Mouse (Mus musculus) megakaryocyte-erythroid progenitor cell, adult 5-6 weeks (primary cell): Measurements from ENCODE around the gene Stil. TPM values are rescaled to one million over a fixed set of nuclear protein-coding genes. Genes with fewer than 3 reads are reported as not detected.

Source experiments
- ATAC-seq: replicated peaks from 2 replicates; pipeline ENCODE4 v1.8.0; 2016; ENCODE audit warnings: mild to moderate bottlenecking, inconsistent platforms; ENCODE audit not compliant: severe bottlenecking, poor library complexity, low FRiP score, low TSS enrichment
- total RNA-seq, 2 experiments: library from RNA; stranded (forward) in 1 of 2; stranded (reverse) in 1 of 2; fragments of 200-1000, 215-1000 nt in 1 of 2; fragments of >200 nt in 1 of 2; fragmentation: Nextera tagmentation in 1 of 2; gene quantifications; 2 replicates each; pipeline ENCODE4 v1.2.3; 2014 to 2017

The Stil gene
- total RNA-seq, 2 experiments from 2014 or later, result 15.6 to 22.9 TPM

- no peak for ATAC-seq
Measured at GRCm38 (mm10) chr4:115045621-115046020, 45.7 kb downstream of the Stil start.

DNA sequence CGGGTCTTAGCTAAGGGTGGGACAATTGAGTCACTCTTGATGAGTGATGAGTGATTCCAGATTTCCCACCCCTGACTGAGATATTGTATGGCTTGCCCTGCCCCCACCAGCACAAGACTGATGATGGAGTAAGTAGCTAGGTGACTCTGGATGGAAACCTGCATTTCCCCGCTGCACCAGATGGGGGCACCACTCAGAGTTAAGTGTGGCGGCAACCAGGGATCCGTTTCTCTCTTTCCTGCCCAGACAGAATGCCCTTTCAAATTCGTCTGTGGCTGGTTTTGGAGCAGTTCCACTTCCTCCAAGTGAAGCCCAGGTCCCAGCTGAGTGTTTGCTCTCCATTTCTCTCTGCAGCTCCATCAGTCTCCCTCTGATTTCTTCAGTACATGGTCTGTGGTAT, 47.8 kb downstream of the Stil start:
- peak; percentile 69 for ATAC-seq

DNA sequence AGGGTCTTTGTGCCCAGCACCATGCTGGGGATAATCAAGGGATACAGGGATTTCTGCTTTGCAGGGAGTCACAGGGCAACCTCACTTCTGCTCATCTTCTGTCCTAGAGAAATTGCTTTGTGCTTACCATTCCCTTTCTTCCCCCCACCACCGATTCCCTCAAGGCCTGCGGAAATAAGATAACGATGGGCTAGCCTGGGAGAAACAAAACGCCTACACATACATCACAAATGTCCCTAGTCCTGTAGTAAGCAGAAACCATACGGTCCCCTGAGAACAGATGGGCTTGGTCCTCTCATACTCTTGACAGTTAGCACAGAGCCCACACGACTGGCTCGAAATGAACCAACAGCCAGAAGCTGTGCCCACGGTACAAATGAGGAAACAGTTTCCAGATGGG, 48.2 kb downstream of the Stil start:
- ATAC-seq, result peak; percentile 74

DNA sequence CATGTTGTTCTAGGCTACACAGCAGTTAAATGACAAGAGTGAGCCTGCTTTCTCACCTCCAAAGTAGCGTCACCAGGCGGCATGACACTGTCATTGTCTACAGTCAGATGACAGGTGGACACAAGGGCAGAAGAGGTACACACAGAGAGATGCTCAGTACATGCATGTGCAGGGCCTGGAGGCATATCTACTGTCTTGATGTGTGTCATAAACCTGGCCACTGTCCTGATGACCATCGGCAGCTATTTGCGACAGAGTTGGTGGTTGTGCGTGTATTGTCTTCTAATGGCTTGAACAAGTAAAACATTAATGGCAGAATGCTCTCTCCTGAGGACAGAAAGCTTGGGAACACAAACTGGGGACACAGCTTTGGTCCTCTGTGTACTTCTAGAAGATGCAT, 51.3 kb downstream of the Stil start:
- ATAC-seq, result no peak

DNA sequence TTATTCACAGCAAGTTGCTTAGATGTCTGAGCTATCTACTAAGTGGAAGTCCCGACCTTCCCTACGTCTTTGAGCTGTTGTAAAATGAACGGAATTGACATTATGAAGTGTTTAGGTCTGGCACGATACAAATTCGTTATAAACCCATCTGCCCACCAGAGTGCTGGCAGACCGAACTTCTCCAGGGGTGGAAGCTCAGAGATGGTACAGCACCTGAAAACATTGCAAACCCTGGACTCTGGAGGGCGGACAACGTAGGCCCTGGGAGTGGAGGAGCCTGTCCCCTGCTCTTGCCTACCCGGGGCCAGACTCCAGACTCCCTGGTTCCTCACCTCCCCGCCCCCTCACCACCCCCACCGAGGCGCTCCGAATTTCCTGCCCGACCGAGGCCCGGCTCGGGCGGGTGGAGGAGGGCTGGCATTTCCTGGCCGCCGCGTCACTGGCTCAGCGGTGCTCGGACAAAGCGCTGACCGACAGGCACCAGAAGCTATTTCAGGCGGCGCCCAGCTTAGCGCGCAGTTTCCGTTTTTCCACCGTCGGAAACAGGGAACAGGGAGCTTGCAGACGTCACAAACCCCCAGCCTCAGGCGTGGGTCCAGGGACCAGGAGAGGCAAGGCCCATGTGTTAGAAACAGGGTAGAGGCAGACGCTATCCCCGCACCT, 52.5 kb downstream of the Stil start:
- peak; percentile 9; the same call in 1 of the 2 replicates for ATAC-seq

GRCm38 (mm10) chr4:115055044-115055443, 55.1 kb downstream of the Stil start:
- no peak for ATAC-seq

- ATAC-seq, result no peak
Measured at GRCm38 (mm10) chr4:115055691-115056090, 55.7 kb downstream of the Stil start.

GRCm38 (mm10) chr4:115056371-115056920, 56.5 kb downstream of the Stil start, which contains the start of gene Tal1:
Tal1 (plus strand) TSS chr4:115056426.
- peak; percentile 43 for ATAC-seq

DNA sequence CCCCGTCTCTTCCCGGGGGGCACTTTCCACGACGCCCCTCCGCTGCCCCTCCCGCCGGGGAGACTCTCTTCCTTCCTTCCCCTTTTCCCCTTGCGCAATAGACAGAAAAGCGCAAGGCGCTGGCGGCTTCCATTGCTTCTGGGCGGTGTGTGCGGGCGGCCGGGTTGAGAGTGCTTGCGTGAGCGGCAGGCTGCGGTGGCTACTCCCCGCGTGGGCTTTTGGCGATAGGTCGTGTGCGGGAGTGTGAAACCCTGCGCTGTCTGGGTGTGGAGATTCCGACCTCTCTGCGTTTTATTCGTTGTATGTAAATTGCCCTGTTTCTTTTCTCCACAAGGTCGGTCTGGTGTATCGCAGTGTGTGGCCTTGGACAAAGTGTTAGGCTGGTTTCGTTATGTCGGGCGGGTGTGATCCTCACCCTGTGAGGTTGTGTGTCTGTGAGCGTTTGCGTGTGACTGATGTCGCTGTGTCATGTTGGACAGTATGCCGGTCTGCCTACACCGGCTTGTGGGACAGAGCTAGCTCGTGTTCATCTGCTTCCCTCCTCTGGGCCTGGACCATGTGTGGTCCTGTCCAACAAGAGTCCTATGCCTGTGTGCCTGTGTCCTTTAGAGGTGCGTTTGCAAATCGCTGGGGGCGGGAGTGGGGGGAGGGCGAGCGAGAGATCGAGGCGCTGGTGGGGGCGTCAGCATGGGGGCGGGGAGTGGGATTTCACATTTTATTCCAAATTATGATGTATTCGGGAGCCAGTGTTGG, 57.1 kb downstream of the Stil start:
- ATAC-seq, result peak; percentile 48

DNA sequence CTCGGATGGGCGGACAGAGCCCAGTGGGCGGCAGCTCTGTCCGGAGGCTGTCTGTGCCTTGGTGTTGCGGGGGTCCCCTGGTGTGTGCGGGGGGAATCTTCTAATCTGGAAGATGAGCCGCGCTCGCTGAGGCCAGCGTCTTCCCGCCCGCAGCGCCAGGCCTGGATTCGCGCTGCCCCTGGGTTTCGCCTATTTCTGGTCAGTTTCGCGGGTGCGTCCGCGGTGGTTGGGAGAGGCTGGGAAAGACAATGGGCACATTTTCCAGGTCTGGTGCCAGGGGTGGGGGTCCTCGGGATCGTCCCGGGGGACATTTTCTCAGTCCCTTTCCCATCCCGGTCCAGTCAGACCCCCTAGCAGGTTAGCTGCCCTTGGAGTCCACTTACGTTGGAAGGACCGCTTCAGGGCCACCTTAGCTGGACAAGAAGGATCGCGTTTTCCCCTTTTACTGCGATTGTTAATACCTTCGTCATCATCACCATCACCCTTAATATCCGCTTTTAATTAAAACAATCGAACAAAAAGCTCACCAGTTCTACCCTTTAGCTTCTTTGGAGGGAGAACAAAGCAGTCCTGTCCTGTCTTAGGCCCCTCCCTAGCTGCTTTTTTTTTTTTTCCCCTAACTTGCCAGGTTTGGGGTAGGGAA, 57.8 kb downstream of the Stil start:
- peak; percentile 11; the same call in 1 of the 2 replicates for ATAC-seq

DNA sequence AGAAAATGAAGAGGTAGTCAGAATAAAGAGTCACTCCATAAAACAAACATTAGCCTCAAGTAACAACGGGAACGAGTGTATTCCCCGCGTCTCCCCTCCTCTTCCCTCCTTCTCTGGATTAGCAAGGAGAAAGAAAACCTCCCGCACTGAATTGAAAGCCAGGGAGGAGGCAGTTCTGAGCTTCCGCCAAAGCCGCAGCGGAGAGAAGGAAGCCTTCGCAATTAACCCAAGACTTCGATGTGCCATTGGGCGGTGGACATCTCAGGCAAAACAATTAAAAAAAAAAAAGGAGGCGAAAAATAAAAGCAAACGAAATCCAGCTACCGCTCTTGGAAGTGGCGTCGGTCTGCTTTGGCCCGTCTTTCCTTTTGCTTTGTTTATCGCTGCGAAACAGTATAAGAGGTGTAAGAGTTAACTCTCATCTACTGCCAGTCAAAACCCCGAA, 58.4 kb downstream of the Stil start:
- ATAC-seq, result no peak

GRCm38 (mm10) chr4:115058871-115059590, 59.1 kb downstream of the Stil start:
- no peak for ATAC-seq

DNA sequence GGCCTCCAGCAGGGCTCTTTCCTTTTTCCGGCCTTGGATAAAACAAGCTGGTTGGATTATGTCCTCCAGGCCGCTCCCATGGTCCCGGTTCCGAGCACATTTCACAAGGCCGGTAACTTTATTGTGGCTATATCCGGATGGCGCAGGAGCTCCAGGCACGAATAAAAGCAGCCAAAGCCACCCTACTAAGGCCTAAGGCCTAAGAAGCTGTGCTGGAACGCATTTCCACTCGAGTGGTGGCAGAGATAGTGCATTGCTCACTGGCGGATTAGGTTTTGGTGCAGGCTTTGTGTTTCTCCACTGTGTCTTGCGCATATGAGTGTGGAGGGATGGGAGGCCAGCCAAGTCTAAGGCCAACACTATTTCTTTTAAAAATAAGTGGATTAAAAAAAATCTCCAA, 59.9 kb downstream of the Stil start:
- 0 out of 2 replicates have a peak, but pooled peaks have one; percentile 11 for ATAC-seq

DNA sequence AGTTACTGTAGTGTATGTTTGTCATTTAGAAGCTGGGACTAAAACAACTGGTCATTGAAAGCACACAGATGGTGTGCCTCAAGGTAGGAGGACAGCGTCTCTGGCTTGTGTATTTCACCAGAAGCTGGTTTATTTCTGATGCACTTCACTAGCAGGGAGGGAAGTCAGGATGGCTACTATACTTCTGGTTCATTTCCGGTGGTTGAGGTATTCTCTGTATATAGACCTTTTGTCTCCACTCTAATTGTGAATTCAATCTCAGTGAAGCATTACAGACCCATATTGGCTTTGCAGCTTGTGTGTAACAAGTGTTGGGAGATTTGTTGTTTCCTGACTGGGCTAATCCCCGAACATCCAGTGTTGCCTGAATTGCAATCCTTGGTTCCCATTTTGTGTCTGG, 60.8 kb downstream of the Stil start:
- ATAC-seq, result no peak

DNA sequence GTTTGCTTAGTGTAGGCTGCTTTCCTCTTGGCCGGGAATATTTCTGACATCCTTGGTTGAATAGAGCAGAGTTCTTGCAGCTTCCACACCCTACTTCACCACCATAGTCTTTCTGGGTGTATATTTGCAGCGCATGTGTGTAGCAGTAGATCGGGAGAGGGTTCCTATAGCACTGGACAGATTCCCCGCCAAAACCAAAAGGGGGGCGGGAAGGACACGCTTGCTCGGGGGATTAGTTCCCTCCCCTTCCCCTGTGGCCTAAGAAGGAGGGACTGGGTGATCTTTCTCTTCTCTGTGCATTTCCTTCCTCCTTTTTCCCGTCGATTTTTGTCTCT, 62.5 kb downstream of the Stil start:
- peak; percentile 38 for ATAC-seq

GRCm38 (mm10) chr4:115062875-115063517, 63.0 kb downstream of the Stil start:
- peak; percentile 20 for ATAC-seq

DNA sequence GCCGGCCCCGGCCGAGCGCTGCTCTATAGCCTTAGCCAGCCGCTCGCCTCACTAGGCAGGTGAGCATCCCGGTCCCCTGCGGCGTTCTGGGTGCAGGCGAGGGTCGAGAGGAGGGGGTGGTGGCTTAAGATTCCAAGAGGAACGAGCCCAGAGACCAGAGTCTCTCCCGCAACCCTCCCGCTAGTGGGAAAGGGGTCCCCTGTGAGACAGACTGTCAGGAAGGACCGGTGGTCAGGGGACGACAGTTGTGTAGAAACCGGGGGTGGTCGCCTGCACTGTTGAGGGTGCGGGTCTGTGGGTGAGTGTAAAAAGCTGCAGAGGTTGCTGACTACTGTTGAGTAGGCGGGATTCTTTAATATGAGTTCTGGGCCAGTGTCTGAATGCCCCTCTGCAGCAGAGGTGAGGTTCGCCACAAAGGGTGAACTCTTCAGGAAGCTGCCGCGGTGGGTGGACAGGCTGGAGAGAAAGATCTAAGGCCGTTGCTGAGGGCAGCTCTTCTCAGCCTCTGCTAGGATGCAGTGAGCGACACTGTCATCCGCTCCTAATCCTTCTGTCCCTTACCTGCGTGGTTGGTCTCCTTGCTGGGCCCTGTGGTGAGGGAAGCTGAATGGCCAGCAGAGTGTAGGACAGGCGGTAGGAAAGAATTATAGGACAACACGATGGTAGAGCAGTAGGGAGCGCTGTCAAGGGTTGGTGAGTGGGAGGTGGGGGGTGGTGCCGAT, 63.7 kb downstream of the Stil start:
- 0 out of 2 replicates have a peak, but pooled peaks have one; percentile 0 for ATAC-seq

GRCm38 (mm10) chr4:115071668-115072067, 71.7 kb downstream of the Stil start:
- ATAC-seq, result 0 out of 2 replicates have a peak, but pooled peaks have one; percentile 35
